Mouse (Mus musculus) cortical plate, adult 2 months (tissue): ENCODE data around the gene Fat4.

ENCODE experiments used
- CTCF ChIP-seq: fragments of 200-500 bp; IDR thresholded peaks from 2 replicates; pipeline ENCODE4 v1.5.1; 2011; ENCODE audit warnings: mild to moderate bottlenecking, control low read depth, low read length; ENCODE audit not compliant: insufficient read depth; ENCODE audit errors: extremely low read depth
- POLR2A ChIP-seq: fragments of 200-500 bp; IDR thresholded peaks from 2 replicates; pipeline ENCODE4 v1.6.1; 2011; ENCODE audit warnings: mild to moderate bottlenecking, low read length, control low read depth; ENCODE audit not compliant: insufficient read depth; ENCODE audit errors: extremely low read depth

DNA sequence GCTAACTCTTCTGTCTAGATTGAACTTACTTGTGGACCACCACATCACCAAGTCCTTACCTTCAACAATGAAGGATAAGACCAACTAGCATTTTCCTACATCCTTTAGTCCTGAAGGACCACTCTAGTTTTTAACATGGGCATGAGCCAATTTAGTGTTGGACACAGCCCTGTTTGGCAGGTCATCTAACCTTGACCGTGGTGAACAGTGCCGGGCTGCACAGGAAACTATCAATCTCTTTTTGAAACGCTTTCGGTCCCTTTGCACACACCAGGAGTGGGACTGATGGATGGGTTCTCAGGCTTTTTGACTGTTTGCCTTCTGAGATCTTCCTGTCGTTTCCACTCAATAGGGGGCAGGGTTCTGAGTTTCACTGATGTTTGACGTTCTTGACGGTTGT, 61.0 kb downstream of the Fat4 start:
- TF ChIP-seq POLR2A (no peak), CTCF (no peak)
